Mouse (Mus musculus) E14TG2a.4 (cell line): ENCODE data around the gene Snapin.

Source experiments
- CTCF ChIP-seq: conservative IDR thresholded peaks from 2 replicates; pipeline ENCODE4 v1.5.1; 2014; ENCODE audit warnings: low read length
- NANOG ChIP-seq: IDR thresholded peaks from 2 replicates; pipeline ENCODE4 v1.6.1; 2014; ENCODE audit warnings: borderline replicate concordance, low read length, mixed read lengths
- POU5F1 ChIP-seq: IDR thresholded peaks from 2 replicates; pipeline ENCODE4 v1.6.1; 2014; ENCODE audit warnings: low read length, borderline replicate concordance

GRCm38 (mm10) chr3:90513796-90514590 is 23.2 kb upstream of the Snapin start, which contains the start of the genes S100a1 and S100a13:
- TF ChIP-seq NANOG: no peak
- no peak for TF ChIP-seq CTCF
- TF ChIP-seq POU5F1: no peak
